Mouse (Mus musculus) lung, postnatal 10 days (tissue): Measurements from ENCODE around the gene Anks3.

Experiments
- DNase-seq: peaks from one replicate; pipeline ENCODE4 v3.0.0; 2021

Anks3 gene

GRCm38 (mm10) chr16:4965392-4966129, 1.6 kb upstream of the Anks3 start:
- no peak for DNase-seq

- no peak for DNase-seq
Measured at GRCm38 (mm10) chr16:4964731-4965391, 856 bp upstream of the Anks3 start.

DNA sequence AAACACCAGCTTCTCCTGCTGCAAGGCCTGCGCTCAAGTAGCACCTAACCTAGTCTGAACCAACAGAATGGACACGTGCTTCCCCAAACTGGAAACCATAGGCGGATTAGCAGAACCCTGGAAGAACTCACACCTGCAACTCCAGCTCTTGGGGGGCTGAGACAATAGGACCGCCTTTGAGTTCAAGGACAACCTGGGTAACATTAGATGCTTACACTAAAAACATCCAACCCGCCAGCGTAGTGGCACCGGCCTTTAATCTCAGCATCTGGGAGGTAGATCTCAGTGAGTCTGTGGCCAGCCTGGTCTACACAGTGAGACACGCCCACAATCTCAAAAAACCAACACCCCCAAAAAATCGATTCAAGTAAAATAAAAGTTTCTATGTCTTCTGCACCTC, 659 bp downstream of the Anks3 start:
- no peak for DNase-seq

- no peak for DNase-seq
Measured at GRCm38 (mm10) chr16:4960260-4960659, 3.7 kb downstream of the Anks3 start.

DNA sequence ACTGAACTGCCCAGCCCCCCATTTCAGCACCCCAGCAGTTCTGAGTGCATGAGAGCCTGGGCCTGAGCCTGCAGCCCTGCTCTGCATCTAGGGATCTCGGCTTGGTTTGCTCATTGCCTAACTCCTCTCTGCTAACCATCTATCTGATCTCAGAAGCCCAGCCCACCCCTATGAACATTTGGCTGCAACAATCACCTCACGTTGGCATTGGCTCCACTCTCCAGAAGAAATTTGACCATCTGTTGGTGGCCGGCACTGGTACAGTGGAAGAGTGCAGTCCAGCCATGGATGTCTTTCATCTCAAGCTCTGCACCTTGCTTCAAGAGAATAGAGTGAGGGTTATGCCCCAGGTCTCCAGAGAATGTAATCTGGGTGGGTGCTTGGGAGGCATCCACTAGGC, 6.6 kb downstream of the Anks3 start:
- no peak for DNase-seq

GRCm38 (mm10) chr16:4956609-4957008, 7.4 kb downstream of the Anks3 start:
- DNase-seq, result no peak

GRCm38 (mm10) chr16:4947378-4947777, 16.6 kb downstream of the Anks3 start:
- no peak for DNase-seq

DNA sequence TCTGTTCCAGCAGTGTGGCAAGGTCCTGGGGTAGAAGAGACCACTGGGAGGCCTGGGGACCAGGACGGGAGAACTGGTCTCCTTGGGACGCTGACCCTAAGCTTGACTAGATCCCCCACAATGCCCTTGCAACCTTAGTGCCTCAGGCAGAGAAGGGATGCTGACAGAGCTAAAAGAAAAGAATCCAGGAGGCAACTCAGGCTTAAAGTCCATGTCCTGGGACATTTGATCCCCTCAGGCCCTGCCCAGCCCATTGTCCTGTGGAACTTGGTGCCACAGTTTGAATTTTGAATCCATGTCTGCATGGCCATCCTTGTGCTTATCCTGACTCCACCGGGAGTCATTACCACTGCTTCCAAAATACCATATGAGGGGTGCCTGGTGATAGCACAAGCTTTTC, 17.9 kb downstream of the Anks3 start:
- no peak for DNase-seq

DNA sequence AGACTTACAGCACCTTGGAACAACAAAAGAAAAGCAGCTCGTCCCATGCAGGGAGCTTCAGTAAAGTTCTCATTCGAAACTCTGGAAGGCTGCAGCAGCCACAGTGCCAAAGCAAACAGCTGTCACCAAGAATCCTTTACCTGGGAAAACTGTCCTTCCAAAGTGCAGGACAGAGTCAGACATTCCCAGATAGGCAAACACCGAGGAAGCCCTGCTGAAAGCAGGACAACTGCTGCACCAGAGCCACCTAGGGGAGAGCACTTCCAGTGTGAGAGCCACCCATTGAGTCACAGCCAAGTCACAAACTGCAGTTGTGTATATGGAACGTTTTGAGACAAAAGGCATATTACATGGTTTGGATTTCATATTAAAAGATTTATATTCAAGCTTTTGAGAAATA, 18.6 kb downstream of the Anks3 start:
- DNase-seq, result no peak

GRCm38 (mm10) chr16:4943431-4943830, 20.6 kb downstream of the Anks3 start:
- no peak for DNase-seq

DNA sequence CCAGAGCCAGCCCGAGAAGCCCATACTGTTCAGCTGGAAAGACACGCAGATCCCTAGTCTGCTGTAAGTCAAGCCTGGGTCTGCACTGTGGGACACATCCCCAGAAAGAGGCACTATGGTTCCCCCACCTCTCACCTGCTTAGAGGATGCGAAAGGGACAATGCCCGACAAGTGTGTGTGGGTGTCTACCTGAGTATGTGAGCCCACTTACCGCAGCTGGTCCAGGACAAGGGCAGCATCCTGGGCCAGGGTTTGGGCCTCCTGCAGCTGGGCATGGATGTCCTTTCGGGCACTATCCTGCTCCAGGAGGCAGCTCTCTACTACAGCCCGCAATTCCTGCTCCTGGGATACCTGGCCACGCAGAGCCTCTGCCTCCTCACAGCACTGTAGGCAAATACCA, 21.1 kb downstream of the Anks3 start:
- no peak for DNase-seq

GRCm38 (mm10) chr16:4941016-4941415, 23.0 kb downstream of the Anks3 start:
- no peak for DNase-seq

GRCm38 (mm10) chr16:4940311-4940850, 23.6 kb downstream of the Anks3 start:
- DNase-seq, result no peak

DNA sequence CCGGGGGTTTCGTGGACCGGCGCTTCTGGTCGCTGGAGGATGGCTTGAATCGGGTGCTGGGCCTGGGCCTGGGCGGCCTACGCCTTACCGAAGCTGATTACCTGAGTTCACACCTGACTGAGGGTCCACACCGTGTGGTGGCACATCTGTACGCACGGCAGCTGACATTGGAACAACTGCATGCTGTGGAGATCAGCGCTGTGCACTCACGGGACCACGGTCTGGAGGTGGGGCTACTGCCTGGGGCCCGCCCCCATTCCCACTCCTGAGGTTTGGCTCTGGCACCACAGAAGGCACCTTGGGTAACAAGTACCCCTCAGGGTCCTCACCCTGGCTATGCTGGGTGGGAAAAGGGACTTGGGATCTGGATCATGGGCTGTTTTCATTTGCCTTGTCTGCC, 24.6 kb downstream of the Anks3 start:
- peak; percentile 59 for DNase-seq

GRCm38 (mm10) chr16:4938989-4939388, 25.0 kb downstream of the Anks3 start:
- DNase-seq, result peak; percentile 98

GRCm38 (mm10) chr16:4938461-4938860, 25.5 kb downstream of the Anks3 start, which contains the start of gene Nudt16l1:
Gene Nudt16l1, plus strand, starts transcription at chr16:4938761.
- DNase-seq, result no peak

DNA sequence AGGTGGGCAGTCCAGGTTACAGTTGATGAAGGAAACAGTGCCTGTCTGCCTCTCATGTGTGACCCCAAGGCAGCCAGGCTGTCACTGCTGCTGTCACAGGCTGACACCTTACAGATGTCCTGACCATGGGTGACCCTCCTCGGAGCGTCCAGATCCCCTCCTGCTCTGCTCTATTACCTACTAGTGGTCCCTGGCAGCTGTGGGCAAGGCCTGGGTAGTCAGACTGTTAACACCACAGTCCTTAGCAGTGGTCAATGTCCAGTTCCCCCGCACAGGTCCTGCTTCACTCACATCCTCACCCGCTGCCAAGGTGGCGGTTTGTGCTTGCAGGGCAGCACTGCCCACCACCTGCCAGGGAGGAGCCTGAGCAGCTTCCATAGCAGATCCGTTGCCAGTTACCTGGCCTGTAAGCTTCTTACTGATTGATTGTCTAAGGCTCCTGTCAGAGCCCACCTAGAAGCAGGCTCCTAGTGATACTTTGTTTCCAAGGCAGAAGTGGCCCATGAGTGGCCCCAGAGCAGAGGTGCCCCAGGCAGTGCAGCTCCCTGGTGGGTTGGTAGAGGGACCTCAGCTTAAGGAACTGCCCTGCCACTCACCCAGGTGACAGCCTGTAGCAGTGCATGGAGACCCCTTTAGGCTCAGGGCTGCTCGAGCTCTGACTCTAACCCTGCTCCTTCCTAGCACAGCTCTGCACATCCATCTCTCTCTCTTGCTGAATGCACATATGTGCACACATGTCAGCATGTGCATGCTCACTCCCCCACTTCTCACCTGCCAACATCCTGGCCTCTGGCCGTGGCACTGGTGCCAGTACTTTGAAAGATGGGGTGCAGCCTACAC, 26.4 kb downstream of the Anks3 start:
- DNase-seq, result no peak

- DNase-seq, result no peak
Measured at GRCm38 (mm10) chr16:4935931-4936703, 27.9 kb downstream of the Anks3 start.

DNA sequence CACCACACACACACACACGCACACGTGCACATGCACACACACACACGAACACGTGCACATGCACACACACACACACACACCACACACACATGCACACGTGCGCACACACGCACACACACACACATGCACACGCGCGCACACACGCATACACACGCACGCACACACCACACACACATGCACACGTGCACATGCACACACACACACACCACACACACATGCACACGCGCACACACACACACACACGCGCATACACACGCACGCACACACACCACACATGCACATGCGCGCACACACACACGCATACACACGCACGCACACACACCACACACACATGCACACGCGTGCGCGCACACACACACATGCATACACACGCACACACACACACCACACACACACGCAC, 28.6 kb downstream of the Anks3 start:
- no peak for DNase-seq

DNA sequence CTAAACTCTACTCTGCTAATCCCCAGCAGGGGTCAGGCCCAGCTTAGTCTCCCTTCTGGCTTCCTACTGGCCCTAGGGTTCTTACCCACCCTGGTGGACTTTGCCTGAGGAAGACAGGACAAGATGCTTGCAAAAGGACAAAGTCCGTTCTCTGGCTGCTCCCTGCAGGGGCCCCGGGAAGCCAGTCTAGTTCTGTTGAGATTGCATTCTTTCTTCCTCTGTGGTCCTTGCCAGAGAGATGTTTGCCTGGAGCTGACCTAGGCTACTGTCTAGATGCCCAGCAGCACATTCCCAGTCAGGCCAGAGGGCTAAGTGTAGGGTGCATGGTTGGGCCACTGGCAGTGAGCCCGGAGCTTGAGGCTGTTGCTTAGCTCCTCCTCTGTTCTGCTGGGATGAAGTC, 31.6 kb downstream of the Anks3 start:
- DNase-seq, result peak; percentile 68

DNA sequence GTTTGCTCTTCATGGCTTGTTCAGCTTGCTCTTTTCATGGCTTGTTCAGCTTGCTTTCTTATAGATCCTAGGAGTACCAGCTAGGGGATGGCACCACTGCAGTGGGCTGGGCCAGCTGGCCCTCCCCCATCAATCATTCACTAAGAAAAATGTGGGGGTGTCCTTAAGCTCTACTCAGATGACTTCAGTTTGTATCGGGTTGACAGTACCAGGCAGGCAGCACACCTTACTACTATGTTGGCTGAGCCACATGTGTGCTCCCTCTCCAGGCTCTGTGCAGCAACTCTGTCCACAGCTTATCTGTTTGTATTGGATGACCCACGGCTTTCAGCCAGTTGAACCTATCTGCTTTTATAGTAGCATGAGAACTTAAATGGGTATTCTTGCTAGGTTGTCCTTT, 35.5 kb downstream of the Anks3 start:
- no peak for DNase-seq

DNA sequence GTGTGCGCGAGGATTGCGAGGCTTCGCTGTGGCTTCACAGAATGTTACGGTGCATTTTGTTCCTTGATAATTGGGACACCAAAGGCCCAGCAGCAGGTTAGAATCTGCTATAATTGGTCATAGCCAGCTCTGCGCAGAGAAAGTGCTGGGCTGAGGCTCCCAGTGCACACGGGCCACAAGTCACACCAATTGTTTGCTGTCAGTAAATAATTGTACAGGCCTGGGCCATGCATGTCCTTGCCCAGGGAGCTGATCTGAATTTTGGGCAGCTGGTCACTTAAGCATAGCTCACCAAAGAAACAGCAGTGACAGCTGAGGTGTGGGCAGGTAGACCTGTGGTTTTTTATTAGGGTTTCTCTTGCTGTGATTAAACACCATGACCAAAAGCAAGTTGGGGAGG, 36.0 kb downstream of the Anks3 start:
- DNase-seq, result no peak

DNA sequence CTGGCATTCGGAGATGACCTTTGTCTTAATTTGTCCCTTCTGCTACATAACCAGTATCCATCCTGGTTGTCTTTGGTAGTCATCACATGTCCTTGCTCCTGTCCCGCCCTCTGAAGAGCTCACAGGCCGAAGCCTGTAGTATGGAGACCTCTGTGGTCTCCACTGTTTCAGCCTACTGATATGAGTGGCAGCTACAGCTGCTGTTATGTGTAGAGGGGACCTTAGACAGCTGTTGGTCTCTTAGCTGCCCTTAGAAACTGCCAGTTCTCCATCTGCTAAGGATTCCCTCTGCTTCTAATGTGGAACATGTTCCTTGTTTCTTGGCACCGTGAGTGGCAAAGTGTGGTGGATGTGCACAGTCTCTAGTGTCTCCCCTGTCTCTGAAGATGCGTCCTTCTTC, 40.0 kb downstream of the Anks3 start:
- DNase-seq, result no peak
